Mouse (Mus musculus) ovary, postnatal 14 days (tissue): ENCODE measurements around the gene Phpt1.

ENCODE experiments used
- DNase-seq: peaks from one replicate; pipeline ENCODE4 v3.0.0; 2022; ENCODE audit warnings: low spot score

Gene Phpt1

DNA sequence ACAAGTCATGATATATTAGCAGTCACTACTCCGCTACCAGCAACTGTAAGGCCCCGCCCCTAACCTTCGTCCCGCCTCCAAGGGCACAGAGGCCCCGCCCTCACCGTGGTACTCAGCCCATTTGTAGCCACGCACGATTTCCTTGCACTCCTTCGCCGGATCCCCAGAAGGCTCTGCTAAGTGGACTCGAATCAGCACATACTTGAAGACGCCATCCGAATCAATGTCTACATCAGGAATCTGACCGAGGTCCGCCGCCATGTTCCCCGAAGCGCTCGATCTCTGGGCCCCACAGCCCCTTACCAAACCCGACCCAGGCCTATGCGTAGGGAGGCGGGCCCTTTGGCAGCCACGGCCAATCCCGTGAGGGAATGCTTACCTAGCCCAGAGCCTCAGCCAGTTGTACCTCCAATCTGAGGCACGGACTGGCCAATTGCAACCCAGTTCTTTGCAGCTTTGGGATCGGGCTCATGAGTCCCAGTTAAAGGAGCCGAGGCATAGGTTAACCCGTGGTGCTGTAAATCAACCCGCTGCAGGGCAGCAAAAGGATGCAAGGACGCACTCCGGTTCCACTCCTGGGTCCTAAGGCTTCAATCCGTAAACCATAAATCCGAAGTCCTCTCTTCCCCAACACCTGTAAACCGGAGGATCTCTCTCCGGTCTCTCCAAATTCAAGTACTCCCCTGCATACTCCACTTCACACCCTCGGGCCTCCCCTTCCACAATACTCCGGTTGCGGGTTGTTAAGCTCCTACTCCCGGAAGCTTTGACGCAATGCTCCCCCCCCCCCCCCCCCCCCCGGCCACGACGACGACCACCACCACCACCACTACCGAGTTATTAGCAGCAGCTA is at the start of gene Phpt1, which contains the start of gene Mamdc4:
Gene Phpt1, minus strand, starts transcription at position 646 of the 853 bp plus-strand sequence.
Gene Mamdc4, minus strand, starts transcription at position 267 of the 853 bp plus-strand sequence.
- DNase-seq = peak; percentile 90

DNA sequence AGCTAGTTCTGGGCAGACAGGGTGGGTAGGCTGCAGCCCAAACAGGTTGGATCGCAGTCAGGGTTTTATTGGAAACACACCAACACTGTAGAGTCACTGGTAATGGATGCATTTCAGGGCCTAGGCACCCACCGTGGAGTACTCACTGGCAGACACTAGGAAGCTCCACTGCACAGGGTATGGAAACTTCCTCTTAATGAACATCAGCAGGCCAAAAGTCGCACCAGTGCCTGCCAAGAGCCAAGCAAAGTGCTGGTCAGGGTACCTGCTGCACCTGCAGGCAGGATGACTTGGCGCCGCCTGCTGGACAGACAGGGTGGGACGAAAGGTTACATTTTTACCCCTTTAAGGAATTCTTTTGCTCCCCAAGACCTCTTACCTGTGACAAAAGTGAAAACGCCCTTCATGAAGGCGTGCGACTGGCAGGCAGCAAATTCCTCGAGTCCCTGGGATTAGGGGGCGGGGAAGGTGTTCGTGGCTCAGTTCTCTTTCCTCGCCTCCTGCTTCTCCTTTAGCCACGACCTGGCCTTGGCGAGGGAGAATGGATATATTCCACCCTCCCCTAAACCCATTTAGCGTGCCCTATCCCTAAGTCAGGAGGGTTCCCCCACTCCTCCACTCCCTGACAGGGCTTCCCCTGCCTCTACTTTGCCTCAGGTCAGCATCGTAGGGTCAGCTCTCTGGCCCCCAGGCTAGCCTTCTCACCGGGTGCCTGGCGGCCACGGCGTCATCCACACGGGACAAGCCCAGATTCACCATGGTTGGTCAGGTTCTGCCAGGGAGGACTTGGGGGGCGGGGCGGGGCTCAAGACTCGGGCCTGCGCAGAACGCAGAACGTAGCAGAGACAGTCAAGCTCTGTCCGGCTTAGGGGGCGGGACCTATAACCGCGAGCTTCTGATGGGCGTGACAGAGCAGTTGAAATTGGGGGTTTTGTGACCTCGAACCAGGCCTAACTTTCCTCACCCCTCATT is 46.5 kb upstream of the Phpt1 start, which contains the start of gene Tmem141:
Gene Tmem141, minus strand, starts transcription at position 777 of the 972 bp plus-strand sequence.
- DNase-seq = peak; percentile 76

DNA sequence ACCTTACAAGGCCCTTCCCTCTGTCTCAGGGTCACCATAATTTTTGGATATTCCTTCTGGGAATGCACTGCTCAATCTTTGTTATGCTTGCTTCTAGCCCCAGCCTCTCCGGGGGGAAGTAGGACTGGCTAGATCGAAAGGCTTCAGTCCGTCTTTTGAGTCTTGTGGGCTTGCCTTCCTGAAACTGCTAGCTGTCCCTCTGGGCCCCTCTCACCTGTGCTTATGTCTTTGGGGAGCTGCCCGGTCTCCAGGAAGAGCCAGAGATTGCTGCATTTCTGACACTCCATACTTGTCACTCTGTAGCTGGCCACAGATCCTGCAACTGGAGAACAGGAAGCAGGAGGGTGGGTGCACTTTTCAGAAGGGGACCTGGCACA is 45.8 kb upstream of the Phpt1 start:
- no peak for DNase-seq

DNA sequence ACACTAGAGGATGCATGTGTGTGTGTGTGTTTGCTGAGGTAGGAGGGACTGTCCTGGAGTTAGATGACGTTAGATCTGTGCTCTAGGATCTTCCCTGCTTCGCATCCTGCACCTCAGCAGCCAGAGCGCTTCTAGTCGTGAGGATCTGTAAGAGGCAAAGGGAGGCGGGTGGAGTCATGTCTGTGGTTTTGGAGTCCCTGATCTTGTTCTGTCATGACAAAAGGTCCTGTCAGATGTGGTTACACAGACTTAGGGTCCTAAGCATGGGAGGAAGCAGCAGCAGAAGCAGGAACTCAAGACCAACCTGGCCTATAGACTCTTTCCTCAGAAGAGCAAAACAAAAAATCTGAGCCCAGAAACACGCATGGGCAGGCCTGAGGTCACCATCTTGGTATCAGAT is 45.4 kb upstream of the Phpt1 start:
- no peak for DNase-seq

DNA sequence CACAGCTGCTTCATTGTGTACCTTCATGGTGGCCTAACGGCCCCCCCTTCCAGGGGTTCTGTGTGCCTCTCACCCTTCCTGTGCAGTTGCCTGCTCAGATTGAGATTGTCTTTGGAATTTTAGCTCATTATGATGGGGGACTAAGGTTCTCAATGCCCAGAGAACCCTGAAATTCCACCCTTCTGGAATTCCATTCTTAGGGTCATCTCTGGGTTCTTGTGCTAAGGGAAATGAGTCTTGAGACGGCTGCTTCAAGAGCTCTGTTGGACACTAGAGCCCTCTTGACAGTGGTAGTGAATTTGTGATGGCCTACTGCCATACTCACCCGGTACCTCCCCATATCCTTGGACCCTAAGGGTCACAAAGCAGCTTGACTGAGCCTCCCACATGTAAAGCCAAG is 42.6 kb upstream of the Phpt1 start, which contains the start of gene Ccdc183:
Gene Ccdc183, minus strand, starts transcription at position 101 of the 400 bp plus-strand sequence.
- no peak for DNase-seq

DNA sequence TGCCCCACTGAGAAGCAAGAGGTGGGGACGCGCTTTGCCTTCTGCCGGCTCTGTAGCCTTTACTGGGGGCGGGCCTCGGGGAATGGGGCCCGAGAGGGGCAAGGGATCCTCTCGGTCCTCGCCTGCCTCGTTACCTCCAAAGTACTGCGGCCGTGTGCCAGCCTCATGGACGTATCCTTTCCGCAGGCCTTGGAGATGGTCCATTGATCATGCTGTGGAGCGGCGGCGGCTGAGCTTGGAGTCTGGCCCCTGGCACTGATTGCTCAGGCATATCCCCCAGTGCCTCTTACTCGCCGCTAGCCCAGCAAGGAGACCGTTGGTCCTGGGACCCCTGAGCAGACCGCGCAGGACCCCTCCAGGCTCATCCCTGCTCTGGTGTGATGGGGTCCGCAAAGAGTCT is 41.4 kb upstream of the Phpt1 start:
- no peak for DNase-seq

DNA sequence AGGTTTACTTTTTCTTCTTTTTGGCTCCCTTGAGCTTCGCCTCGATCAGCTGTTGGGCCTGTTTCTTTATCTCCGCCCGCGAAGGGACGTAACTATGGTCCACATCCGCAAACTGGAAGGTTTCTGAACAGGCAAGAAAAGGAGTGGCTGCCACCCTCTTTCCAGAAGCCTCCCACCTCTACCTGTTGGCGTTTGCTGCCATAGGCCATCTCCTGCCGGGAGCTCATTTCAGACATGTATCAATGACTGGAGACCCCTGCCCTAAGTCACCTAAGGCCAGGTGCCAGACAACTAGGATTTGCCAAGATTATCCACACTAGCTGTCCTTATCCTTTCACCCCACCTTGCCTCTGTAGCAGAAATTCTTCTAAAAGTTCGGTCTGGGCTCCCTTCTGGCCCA is 33.6 kb upstream of the Phpt1 start:
- DNase-seq = no peak

DNA sequence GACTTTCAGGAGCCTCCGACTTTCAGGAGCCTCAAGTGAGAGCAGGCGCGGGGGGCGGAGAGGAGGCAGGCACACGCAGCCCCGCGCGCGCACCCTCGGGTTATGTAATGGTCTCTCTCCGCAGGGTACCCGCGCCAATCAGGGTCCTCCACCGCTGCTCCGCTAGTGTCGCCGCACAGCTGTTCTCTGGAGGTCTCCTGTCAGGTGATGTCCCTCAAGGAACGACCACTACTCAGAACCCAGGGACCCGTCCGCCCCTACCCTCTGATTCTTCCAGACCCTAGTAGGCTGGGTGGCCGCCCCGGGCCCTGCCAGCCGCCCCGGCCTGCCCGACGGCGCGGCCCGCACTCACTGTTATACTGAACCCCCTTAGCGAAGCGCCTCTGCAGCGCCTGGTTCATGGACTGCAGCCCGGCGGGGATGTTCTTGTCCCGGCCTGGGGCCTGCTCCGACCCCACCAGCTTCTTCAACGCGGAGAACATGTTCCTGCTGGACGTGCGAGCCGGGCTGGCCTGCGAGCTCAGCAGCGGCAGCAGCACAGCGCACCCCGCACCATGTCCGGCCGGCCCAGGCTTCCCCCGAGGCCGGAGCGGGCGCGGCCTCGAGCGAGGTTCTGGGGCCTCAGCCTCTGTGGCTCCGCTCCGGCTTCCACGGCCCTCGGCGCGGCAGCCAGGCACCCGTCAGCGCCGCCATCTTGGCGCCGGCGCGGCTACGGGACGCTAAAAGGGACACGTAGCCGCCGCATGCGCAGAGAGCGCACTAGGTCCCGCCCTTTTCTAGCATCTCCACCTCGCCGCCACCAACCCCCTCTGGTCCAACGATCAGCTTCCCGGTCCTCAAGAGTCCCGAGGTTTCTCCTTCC is 33.0 kb upstream of the Phpt1 start, which contains the start of gene Rabl6:
Gene Rabl6, minus strand, starts transcription at position 761 of the 862 bp plus-strand sequence.
- peak; percentile 83 for DNase-seq

DNA sequence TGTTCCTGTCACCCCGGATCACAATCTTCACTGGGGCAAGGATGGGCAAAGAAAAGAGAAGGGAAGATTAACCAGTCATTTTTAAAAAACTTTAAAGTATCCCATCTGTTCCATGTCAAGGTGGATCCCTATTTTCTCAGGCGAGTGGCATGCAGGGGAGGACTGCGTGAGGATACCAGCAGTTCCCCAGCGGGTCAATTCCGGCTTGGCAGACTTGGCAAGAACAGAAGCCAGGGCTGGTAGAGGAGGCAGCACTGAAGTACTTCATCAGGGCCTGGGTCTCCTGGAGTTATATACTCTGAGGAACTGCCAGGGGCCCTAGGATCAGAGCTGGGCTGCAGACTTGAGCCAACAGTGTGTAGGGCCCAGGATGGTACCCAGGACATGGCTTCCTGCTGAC is 27.5 kb upstream of the Phpt1 start:
- no peak for DNase-seq

DNA sequence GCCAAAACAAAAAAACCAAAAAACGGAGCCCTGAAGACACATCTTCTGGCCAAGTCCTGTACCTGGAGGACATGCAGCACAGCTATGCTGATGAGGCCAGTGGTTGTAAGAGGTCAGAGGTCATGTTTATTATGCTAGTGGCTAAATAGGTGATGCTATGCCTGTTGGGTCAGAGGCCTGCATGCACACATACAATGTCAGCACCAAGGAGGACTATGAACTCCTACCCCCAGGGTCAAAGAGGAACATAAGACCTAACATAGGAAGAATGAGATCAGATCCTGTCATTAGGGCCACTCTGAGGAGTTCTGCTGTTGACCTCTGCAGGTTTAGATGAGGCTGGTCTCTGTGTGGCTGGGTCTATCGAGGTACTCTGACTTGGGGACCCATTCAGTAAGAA is 25.0 kb upstream of the Phpt1 start:
- DNase-seq = no peak

DNA sequence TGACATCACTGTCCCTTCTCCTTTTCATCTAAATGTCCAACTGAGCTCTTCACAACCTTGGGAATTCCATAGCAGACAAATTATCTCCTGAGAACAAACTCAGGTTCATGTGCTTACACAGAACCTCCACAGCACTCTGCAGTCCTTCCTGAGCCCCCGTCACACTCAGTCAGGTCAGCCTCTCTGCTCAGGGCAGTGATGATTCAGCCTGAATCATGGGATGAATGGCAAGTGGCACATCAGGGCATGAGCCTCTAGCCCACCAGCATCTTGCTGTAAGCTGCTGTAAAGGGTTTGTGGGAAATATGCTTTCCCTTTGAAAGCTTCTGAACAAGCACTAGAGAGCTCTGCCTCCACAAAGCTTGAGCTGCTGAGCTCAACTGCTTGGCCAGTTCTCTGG is 23.7 kb upstream of the Phpt1 start:
- DNase-seq = no peak

DNA sequence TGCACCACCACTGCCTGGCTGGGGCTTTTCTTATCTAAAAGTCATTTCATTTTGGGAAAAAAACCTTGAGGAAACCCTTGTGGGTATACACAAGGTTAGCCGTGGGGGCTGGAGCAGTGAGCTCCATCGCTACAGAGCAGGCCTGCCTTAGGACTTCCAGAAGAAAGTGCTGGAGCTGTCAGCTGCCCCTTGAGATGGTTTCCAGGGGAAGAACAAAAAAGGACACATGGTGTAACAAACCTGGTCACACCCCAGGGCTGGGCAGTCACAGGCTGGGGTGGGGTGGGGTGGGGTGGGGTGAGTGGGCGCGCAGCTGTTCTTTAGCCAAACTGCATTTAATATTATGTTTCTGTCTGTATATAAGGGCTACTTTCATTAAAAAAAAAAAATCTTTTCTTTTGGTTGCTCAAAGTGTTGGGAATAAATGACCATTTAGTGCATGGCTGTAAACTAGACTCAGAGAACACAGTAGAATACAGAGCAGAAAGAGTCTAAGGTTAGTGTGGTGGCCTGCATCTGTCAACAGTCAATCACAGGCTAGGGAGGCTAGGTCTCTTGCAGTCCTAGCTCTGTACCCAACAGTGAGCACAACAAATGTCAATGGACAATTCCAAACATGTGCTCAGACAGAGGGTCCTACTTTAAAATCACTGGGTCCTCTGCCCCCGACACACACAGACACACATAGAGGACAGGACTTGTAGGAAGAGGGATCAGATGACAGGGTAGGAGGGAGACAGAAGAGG is 21.9 kb upstream of the Phpt1 start:
- no peak for DNase-seq

DNA sequence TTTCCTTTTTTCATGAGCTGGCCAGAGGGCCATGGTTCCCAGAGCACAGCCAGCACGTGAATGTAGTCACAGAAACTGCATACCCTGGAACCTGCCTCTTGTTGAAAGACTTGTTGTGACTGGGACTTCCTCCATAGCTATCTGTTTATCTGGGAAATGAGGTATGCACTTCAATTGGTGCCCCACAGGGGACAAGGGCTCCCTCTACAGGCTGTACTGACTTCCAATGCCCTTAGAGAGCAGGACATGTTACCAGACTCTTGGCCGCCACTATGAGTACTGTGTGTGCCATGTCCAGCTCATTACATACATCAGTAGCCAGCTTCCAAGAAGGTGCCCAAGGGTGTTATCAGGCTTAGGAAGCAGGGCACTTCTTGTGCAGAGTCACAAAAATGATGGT is 16.8 kb upstream of the Phpt1 start:
- no peak for DNase-seq

DNA sequence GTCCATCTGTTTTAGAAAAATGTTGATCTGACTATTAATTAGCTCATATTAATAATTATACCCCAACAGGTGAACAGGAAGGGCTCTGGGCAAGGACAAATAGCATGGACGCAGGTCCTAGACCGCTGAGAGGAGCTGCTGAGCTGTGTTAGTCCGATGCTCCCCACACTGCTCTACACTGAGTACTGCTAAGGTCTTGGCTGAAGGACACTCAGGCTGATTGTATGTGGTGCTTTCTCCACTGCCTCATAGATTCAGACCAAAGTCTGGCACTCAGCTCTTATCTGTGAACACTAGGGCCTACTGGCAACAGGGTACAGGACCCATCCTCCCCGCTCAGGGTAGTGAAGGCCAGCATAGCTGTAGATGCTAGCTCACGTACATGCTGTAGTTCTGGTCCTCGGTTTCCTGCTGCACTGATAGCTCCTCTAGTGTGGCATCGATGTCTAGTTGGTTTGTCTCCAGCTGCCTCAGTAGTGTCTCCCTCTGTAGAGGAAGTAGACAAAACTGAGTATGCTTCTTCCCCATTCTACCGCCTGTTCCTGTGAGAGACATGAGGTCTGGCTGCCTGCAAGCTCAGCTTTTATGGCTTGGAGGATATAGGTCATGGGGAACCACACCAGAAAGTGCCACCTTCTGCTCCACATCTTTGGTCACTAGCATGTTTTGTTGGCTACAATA is 13.3 kb upstream of the Phpt1 start:
- no peak for DNase-seq

DNA sequence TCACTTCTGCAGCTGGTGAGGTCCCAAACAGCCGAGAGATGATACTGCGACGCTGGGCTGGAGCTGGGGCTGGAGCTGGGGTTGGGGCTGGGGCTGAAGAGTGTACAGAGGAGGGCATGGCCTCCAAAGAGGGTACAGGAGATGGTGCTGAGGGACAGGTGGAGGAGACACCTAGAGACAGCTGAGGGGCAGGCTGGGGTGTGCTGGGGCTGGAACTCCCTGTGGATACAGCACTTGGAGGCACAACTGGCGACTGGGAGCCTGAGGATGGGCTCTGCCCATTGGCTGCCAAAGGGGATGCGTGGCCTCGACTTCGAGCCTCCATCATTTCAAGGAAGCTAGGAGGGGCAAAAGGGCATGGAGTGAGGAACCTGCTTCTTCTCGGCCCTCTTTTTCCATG is 12.3 kb upstream of the Phpt1 start:
- DNase-seq = no peak

DNA sequence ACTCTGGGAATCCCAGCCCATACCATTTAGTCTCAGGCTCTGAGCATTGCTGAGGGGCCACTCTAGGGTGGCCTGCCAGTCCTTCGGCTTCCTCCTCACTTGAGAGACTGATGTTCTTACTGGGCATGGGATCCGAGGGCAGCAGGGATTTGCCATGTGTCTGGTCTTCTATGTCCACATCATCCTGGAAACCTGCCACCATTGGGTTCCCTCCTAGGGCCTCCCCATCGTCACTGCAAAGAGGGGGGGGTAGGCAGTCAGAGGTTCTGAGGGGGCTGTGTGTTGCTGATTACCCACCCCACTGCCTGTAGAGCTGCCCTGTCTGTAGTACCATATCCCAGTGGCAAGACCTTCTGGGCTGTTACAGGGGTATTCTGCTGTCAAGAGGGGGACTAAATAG is 10.6 kb upstream of the Phpt1 start:
- DNase-seq = no peak

DNA sequence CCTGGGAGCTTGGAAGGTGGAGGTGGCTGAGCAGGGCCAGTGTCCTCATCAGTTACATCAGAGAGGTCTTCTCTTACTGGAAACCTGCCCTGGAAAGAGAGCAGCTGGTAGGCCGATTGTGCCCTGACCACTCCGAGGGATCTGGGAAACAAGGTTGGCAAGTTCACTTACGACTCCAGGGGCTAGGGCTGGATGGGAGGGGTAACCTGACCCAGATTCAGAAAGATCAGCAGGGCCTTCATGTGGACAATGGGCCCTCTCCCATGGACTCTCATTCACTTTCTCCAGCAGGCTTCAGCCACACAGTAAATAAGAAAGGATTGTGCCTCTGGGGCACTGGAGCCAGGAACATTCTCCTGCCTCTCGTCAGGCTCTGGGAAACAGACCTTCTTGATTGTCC is 9.8 kb upstream of the Phpt1 start:
- no peak for DNase-seq

DNA sequence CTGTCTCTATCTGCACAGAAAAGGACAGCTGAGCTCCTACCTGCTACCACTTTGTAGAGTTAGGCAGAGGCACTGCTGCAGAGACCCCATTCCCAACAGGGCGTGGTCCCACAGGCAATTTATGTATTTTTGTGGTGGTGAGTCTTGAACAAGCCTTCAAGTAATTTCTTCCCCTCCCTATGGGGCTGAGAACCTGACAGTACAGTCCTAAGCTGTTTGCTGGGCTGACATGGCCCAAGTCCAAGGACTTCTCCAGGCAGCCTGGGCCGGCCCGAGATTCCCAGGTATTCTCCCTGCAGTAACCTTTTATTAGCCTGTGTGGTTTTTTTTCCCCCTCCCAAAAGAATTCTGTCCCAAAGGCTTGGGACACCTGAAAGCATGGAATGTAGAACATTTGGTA is 9.1 kb upstream of the Phpt1 start:
- DNase-seq = no peak

DNA sequence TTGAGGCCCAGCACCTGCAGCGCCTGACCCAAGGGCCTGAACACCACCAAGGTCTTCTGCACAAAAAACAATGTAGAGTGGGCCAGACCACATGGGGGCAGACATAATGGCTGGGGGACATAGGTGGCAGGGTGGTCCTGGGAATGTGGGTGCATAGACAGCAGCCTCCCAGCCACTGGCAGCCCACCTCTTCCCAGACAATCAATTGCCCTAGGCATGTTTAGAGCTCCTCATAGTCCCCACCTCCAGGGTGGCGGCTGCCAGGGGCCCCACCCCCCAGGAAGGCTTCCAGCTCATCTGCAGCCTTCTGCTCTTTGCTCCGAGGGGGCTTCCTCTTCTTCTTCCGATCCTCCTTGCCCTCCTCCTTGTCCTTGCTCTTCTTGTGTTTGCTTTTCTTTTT is 8.5 kb upstream of the Phpt1 start:
- no peak for DNase-seq

DNA sequence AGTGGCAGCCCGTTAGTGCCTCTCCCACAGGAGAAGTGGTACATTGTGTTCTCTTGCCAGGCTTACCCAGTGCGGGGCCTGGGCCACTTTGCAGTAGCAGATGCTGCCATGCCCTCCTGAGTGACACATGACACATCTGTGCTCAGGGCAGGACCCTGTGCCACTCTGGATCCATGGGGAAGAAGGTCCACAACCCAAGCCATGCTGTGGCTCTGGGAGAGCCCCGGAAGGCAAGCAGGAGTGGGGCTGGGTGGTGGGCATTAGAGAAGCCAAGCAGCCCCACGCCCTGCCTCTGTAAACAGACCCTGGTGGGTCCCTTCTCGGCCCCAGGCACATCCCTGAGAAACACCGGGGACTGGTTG is 8.1 kb upstream of the Phpt1 start:
- no peak for DNase-seq
